Mouse (Mus musculus): ENCODE measurements at regions not wholly inside any gene's neighbourhood (a gene's known extent, or its start where the extent isn't known, plus 50 kb on each side); places are given as distances from the start of the nearest gene placed in this dataset.

DNA sequence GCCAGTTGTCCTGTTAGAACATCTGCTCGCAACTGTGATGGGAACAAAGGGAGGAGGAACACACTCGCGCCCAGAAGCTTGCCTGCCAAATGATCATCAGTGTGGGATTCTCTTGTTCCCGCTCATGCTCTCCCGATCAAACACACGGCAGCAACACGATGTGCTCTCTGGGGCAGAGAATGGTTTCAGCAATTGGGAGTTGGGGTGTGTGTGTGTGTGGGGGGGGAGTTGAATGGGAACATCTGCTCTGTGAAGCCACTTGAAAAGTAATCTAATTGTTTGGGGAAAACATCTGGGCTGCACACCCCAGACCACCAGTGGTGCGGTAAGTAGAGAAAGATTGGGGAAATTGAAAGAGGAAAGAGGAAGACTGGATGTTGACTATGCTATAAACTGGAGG is 117.7 kb upstream of the Igf1 start:
- Histone ChIP-seq H3K4me1 (no peaks in the 10 kb centered on the region), H3K9ac (no peak overlapping the region), H3K4me3 (replicated peaks) (no peak overlapping the region), H3K4me2 (no peak overlapping the region), H3K27ac (peak overlapping the region; percentile 57; the same call in 1 of the 2 replicates), H3K9me3 (no peaks in the 10 kb centered on the region), H3K36me3 (no peaks in the 10 kb centered on the region), H3K27me3 (replicated peaks) (no peaks in the 10 kb centered on the region)
- 46% methylated on average over 8 of the region's 8 CpGs for WGBS
- peak; percentile 63; the same call in 1 of the 2 replicates for ATAC-seq (ENCODE audit: insufficient read depth, low FRiP score, low read depth)

DNA sequence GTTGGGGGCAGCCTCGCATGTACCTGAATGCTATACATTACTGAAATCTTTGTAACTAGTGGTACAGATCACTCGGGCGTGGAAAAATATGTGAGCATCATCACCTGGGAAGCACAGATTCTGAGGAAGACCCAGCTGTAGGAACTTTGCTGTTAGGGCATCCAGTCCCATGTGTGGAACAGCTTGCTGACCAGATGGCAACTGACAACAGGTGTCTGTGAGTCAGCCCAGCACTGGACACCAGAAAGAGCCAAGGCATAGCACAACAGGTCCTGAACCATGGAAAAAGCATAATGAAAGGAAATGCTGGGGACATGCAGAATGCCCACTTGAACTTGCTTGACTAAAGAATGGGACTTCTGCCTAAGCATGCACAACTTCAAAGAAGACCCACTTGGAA is 115.3 kb upstream of the Igf1 start:
- H3K4me2 ChIP-seq, result no peak overlapping the region
- ATAC-seq (ENCODE audit: insufficient read depth, low FRiP score, low read depth), result no peak
- H3K9me3 ChIP-seq, result no peaks in the 10 kb centered on the region
- 85% methylated on average over 3 of the region's 3 CpGs for WGBS
- H3K27me3 ChIP-seq (replicated peaks), result no peaks in the 10 kb centered on the region
- H3K4me3 ChIP-seq (replicated peaks), result no peak overlapping the region
- H3K9ac ChIP-seq, result no peak overlapping the region
- H3K27ac ChIP-seq, result no peak overlapping the region
- no peaks in the 10 kb centered on the region for H3K4me1 ChIP-seq
- H3K36me3 ChIP-seq, result no peaks in the 10 kb centered on the region

DNA sequence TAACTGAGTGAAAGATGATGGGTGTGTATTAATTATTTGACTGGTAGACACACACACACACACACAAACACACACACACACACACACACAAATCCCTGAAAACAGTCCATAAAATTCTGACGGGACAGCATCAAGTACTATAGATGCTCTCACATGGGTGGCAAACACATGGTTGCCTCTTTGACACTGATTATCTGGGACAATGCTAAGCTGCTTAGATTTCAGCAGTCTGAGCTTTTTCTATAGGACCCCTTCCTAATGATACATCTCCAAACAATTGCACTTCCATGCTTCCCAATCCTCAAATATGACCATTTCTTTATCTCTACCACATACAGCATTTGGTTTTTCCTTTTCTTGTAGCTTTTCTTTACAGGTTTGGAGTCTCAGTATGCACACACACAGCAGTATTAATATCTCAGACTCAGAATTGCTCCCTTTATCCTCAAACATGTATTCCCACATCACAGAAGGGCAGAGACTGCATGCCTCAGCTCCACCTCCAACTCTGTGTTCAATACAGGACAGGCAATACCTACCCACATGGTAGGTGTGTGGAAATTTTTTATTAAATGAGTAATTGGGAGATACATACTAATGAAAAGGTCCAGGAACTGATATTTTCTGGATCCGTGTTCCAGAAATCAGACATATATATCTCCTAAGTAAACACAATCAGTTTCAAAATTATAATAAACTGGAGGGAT is 110.1 kb upstream of the Igf1 start:
- 90% methylated on average over 2 of the region's 2 CpGs for WGBS
- H3K9ac ChIP-seq, result no peak overlapping the region
- no peaks in the 10 kb centered on the region for H3K36me3 ChIP-seq
- no peak overlapping the region for H3K4me3 ChIP-seq (replicated peaks)
- no peak for ATAC-seq (ENCODE audit: insufficient read depth, low FRiP score, low read depth)
- H3K4me2 ChIP-seq, result no peak overlapping the region
- no peaks in the 10 kb centered on the region for H3K4me1 ChIP-seq
- no peaks in the 10 kb centered on the region for H3K9me3 ChIP-seq
- no peaks in the 10 kb centered on the region for H3K27me3 ChIP-seq (replicated peaks)
- H3K27ac ChIP-seq, result no peak overlapping the region

DNA sequence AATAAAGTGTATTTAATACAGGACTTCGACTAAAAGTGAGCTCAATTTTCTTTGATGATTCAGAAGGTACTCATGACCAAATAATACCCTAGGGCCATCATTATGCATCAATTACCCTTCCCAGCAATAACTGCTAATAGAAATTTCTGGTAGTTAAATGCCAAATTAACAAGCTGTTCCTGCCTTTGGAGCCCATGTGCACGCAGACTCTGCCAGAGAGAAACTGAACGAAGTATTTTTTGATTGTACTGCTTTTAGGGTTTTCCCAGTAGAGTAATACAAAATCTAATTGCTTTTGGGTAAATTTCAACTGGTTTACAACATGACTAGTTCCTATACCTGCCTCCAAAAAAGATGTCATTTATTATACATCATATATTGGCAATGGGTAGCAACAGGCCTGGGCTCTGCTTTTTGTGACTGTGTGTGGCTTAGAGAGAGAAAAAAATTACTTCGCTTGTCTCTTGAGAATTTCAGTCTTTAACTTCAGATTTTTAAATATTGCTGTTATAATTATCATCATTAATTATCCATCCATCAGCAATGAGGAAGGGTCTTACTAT is 109.4 kb upstream of the Igf1 start:
- Histone ChIP-seq H3K36me3 (no peaks in the 10 kb centered on the region), H3K4me2 (no peak overlapping the region), H3K9ac (no peak overlapping the region), H3K9me3 (no peaks in the 10 kb centered on the region), H3K27me3 (replicated peaks) (no peaks in the 10 kb centered on the region), H3K4me3 (replicated peaks) (no peak overlapping the region), H3K27ac (no peak overlapping the region), H3K4me1 (no peaks in the 10 kb centered on the region)
- no peak for ATAC-seq (ENCODE audit: insufficient read depth, low FRiP score, low read depth)
- WGBS, result 91% methylated on average over 4 of the region's 4 CpGs

DNA sequence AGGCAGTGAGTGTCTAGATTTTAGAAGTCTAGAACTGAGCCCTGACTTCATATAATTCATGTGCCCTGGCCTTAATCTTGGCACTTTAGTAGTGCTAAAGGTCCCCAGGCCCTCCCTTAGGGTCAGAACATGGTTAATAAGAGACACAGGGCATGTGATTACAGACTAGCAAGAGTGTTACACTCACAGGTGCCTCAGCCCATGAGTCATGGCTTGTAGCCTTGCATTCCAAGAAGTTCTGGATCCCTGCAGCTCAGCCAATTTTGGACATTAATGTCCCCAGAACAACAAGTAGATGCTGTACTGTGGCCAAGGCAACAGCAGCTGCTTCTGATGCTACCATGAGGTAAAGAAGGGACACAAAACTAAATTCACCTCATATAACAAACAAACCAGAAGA is 107.7 kb upstream of the Igf1 start:
- H3K4me3 ChIP-seq (replicated peaks), result no peak overlapping the region
- no peak for ATAC-seq (ENCODE audit: insufficient read depth, low FRiP score, low read depth)
- H3K27ac ChIP-seq, result no peak overlapping the region
- H3K9ac ChIP-seq, result no peak overlapping the region
- H3K4me2 ChIP-seq, result no peak overlapping the region
- no peaks in the 10 kb centered on the region for H3K4me1 ChIP-seq
- H3K36me3 ChIP-seq, result no peaks in the 10 kb centered on the region
- no peaks in the 10 kb centered on the region for H3K9me3 ChIP-seq
- H3K27me3 ChIP-seq (replicated peaks), result no peaks in the 10 kb centered on the region

DNA sequence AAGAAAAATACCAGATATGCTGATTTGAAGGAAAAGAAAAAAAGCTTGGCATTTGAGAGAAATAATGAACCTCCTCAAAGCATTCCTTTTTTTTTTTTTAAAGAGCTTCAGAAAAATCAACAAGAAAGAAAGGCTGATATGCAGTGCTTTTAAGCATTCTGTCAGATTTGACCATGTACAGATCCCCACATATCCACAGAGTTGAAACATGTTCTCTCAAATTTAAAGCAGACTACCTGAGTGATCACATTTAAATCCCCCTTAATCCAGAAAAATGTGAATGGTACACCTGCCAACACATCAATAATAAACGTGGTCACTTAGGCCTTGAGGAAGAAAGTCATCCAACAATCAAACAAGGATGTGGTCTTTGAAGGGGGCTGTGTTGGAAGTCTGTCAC is 107.1 kb upstream of the Igf1 start:
- H3K9ac ChIP-seq, result no peak overlapping the region
- no peaks in the 10 kb centered on the region for H3K4me1 ChIP-seq
- H3K36me3 ChIP-seq, result no peaks in the 10 kb centered on the region
- no peaks in the 10 kb centered on the region for H3K9me3 ChIP-seq
- no peak overlapping the region for H3K27ac ChIP-seq
- 12% methylated on average over 1 of the region's 1 CpGs for WGBS
- H3K4me3 ChIP-seq (replicated peaks), result no peak overlapping the region
- H3K27me3 ChIP-seq (replicated peaks), result no peaks in the 10 kb centered on the region
- peak; percentile 43; the same call in 1 of the 2 replicates for ATAC-seq (ENCODE audit: insufficient read depth, low FRiP score, low read depth)
- H3K4me2 ChIP-seq, result no peak overlapping the region

DNA sequence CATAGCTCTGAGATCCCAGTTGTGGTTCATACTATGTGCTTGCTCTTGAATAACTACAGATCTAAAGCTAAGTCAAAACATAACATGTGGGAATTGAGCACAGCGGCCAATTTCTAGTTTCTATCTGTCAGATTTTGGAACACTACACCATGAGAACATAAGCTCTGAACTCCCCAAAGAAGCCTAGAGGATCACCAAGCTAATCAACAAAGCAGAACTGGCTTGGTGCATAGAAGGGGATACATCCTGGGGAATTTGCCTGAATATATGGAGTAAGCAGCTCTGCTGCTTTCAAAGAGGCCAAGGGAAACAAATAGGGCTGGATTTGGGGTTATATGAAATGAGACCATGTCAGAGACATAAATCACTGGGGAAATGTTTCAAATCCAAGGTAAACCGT is 105.9 kb upstream of the Igf1 start:
- peak overlapping the region; percentile 67; the same call in 1 of the 2 replicates for H3K27ac ChIP-seq
- H3K4me3 ChIP-seq (replicated peaks), result no peak overlapping the region
- no peak overlapping the region for H3K9ac ChIP-seq
- peak; percentile 18; the same call in 1 of the 2 replicates for ATAC-seq (ENCODE audit: insufficient read depth, low FRiP score, low read depth)
- H3K27me3 ChIP-seq (replicated peaks), result no peaks in the 10 kb centered on the region
- no peaks in the 10 kb centered on the region for H3K36me3 ChIP-seq
- H3K4me2 ChIP-seq, result no peak overlapping the region
- no peaks in the 10 kb centered on the region for H3K4me1 ChIP-seq
- H3K9me3 ChIP-seq, result no peaks in the 10 kb centered on the region
- WGBS, result 49% methylated on average over 2 of the region's 2 CpGs

DNA sequence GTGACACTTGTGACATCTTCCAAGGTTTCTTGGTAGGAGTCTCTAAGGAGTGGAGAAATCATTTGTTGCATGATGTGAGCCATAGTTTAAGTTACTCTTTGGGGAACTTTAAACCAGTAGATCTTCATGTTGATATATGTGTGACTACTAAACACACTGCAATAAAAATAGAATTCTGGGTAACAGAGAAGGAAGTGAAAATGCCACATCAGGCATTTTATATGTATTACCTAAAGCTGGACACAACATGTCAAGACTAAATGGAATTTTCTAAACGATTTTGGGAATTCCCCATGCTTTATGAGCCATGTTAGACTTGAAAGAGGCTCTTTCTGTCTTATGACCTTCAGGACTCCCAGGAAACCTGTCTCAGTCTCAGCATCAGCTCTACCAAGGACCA is 104.6 kb upstream of the Igf1 start:
- no peak for ATAC-seq (ENCODE audit: insufficient read depth, low FRiP score, low read depth)
- Histone ChIP-seq H3K4me1 (no peaks in the 10 kb centered on the region), H3K9me3 (no peaks in the 10 kb centered on the region), H3K4me2 (no peak overlapping the region), H3K4me3 (replicated peaks) (no peak overlapping the region), H3K9ac (no peak overlapping the region), H3K27me3 (replicated peaks) (no peaks in the 10 kb centered on the region), H3K36me3 (no peaks in the 10 kb centered on the region), H3K27ac (no peak overlapping the region)
- WGBS, result 44% methylated on average over 1 of the region's 1 CpGs

DNA sequence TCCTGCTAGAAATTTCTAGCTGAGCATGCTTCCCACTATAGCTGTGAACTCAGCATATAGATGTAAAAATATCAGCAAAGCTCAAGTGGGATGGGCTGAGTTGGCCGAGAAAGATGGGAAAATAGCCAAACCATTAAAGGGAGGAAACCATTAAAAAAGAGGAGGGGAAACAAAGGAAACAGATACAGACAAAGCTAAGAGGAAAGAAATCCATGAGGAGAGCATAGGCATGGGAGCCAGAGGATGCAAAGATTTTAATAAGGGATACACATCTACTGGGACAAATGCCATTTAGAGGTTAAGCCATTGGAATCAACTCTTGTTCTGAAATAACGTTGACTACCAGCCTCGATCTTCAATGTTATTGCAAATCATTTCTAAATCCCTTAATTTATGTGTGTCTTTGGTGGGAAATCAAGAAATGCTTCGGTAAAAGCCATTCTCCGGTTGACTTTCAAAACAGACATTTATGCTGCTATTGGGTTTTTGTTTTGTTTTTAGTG is 96.5 kb upstream of the Igf1 start:
- no peaks in the 10 kb centered on the region for H3K27me3 ChIP-seq (replicated peaks)
- no peaks in the 10 kb centered on the region for H3K4me1 ChIP-seq
- no peak for ATAC-seq (ENCODE audit: insufficient read depth, low FRiP score, low read depth)
- H3K36me3 ChIP-seq, result no peaks in the 10 kb centered on the region
- no peak overlapping the region for H3K4me3 ChIP-seq (replicated peaks)
- WGBS, result 63% methylated on average over 5 of the region's 5 CpGs
- no peaks in the 10 kb centered on the region for H3K9me3 ChIP-seq
- H3K9ac ChIP-seq, result no peak overlapping the region
- no peak overlapping the region for H3K4me2 ChIP-seq
- H3K27ac ChIP-seq, result no peak overlapping the region

DNA sequence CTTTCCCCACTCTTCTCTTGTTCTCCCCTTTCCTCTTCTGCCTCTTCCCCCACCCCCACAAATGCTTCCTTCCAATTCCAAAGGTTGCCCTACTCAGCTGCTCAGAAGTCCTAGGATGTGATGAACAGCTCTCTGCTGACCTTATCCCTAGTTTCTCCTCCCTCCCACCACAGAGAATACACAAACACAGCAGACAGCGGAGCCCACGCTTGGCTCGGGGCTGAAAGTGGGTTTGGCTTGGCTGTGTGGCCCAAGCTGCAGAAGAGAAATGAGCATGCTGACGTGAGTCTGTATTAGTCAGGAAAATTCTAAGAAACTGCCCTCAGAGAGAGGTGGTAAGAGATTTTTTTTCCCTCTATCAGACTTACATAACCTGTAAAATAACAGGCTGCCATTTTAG is 70.5 kb upstream of the Igf1 start:
- Histone ChIP-seq H3K4me2 (no peak overlapping the region), H3K9ac (no peak overlapping the region), H3K36me3 (no peaks in the 10 kb centered on the region), H3K27me3 (replicated peaks) (no peaks in the 10 kb centered on the region), H3K4me3 (replicated peaks) (no peak overlapping the region), H3K9me3 (no peaks in the 10 kb centered on the region), H3K4me1 (no peaks in the 10 kb centered on the region), H3K27ac (no peak overlapping the region)
- 24% methylated on average over 4 of the region's 4 CpGs for WGBS
- peak; percentile 43; the same call in 1 of the 2 replicates for ATAC-seq (ENCODE audit: insufficient read depth, low FRiP score, low read depth)

DNA sequence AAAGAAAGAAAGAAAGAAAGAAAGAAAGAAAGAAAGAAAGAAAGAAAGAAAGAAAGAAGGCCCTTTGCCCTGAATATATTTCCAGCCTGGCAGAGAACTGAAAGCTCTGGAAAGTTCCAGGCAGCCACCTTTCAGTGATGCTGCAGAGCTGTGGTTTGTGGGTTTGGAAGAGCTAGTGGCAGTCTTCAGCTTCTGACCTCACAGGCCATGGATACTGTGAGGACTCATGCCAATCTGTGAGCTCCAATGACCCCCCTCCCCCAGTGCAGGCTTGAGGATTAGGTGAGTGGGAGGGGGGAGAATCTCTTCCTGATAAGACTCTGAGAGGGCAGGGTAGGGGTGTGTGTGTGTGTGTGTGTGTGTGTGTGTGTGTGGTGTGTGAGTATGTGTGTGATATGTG is 65.7 kb upstream of the Igf1 start:
- no peaks in the 10 kb centered on the region for H3K36me3 ChIP-seq
- H3K9me3 ChIP-seq, result no peaks in the 10 kb centered on the region
- H3K4me1 ChIP-seq, result no peaks in the 10 kb centered on the region
- ATAC-seq (ENCODE audit: insufficient read depth, low FRiP score, low read depth), result no peak
- H3K27ac ChIP-seq, result no peak overlapping the region
- H3K4me2 ChIP-seq, result no peak overlapping the region
- H3K4me3 ChIP-seq (replicated peaks), result no peak overlapping the region
- H3K9ac ChIP-seq, result no peak overlapping the region
- no peaks in the 10 kb centered on the region for H3K27me3 ChIP-seq (replicated peaks)

DNA sequence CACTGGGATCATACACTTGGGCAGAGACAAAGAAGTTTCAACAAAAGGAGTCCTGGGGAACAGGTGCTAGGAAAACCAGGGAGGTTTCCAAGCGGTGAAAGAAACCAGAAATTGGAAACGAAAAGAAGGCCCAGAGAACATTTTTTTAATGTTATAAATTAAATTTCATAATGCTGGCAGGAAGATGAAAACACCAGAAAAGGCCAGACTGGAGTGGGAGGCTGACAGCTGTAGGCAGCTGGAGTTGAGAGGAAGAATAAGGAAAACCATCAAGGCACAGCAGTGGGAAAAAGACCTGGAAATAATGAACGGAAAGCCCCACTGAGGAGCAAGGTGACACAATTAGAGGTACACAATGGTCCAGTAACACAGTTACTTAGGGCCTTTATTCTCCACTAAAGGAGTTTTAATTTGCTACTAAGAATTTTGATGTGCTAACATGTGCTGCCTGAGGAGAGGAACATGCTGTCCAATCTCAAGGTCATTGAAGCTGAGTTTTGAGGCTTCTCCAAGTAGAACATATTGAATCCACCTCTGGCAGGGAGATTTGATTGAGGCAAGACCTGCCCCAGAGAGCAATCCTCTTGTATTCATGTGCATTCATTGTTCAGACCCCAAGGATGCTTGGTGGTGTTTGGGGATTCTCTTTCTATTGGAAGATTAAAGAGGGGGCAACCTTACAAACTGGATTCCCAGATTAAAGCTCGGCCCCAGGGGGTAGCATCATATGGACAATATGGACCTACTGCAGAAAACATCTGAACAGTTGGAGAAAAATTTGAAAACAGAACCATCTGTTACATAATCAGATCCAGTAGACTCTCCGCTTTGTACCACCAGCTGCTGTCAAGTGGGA is 53.9 kb upstream of the Igf1 start:
- 59% methylated on average over 5 of the region's 5 CpGs for WGBS
- ATAC-seq (ENCODE audit: insufficient read depth, low FRiP score, low read depth), result no peak
- Histone ChIP-seq H3K9ac (no peak overlapping the region), H3K36me3 (no peaks in the 10 kb centered on the region), H3K27me3 (replicated peaks) (no peaks in the 10 kb centered on the region), H3K27ac (peak overlapping the region; percentile 3; the same call in 1 of the 2 replicates), H3K4me2 (no peak overlapping the region), H3K4me3 (replicated peaks) (no peak overlapping the region), H3K9me3 (no peaks in the 10 kb centered on the region), H3K4me1 (no peaks in the 10 kb centered on the region)

Data from stomach, embryonic 15.5 days (tissue).